Mouse (Mus musculus): ENCODE data around the gene Nyx.

GRCm38 (mm10) chrX:13478298-13478697 is 12.4 kb downstream of the Nyx start:
- no peak for TF ChIP-seq FLI1 (IDR thresholded peaks at IDR 0.05; ENCODE audit: low read length)
- TF ChIP-seq GATA1 (IDR thresholded peaks at IDR 0.05; ENCODE audit: borderline replicate concordance, low read length), result no peak

Measured in megakaryocyte, embryonic 14.5 days (primary cell).